Mouse (Mus musculus) bone marrow, adult 2 months (tissue): ENCODE results near the gene Fam241b.

Source experiments
- CTCF ChIP-seq: fragments of 200-500 bp; IDR thresholded peaks from 2 replicates; pipeline ENCODE4 v1.5.1; 2011; ENCODE audit warnings: low read length, control low read depth; ENCODE audit not compliant: control insufficient read depth, insufficient read depth
- POLR2A ChIP-seq: fragments of 200-500 bp; IDR thresholded peaks from 2 replicates; pipeline ENCODE4 v1.6.1; 2011; ENCODE audit warnings: low read depth, mild to moderate bottlenecking, control low read depth, low read length, borderline replicate concordance; ENCODE audit not compliant: control insufficient read depth

- TF ChIP-seq CTCF (no peak), POLR2A (no peak)
Observed at GRCm38 (mm10) chr10:62089071-62089470, 54.6 kb downstream of the Fam241b start.
